ENCODE assay signal across 7 mouse cellular contexts in the genomic region with DNA sequence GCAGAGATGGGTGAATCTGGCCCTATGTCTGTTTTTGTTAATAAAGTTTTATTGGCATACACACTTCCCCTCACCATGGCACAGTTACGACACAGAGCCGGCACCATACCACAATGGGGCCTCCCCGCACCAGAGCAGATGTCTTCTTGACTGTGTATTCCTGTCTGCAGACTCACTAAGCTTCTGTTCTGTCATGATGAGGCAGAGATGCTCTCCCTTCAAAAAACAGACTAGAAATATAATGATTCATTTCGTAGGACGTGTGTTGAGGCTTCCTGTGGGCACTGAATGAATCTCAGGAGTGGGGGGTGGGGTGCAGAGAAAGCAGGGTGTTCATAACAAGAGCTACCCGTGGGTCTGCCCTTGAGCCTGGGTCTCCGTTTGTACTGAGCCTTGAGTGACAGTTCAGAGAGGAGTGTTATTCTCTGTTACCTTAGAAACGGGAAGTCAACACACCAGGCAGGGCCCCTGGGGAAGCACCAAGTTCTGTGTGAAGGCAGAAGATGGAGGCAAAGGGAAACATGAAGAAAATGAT. TPM values are rescaled to one million over a fixed set of nuclear protein-coding genes. Genes with fewer than 3 reads are reported as not detected.
DNase-seq lines count a peak whose midpoint lies in the region; ATAC-seq and TF ChIP-seq lines count a peak whose summit lies in the region.

No protein-coding gene starts in this region.

- H3K9ac ChIP-seq in forebrain, embryonic 13.5 days, result no peak overlapping the region
- H3K9ac ChIP-seq in limb, embryonic 14.5 days (ENCODE audit: low read depth, low read length, severe bottlenecking), result no peak overlapping the region

- no peak overlapping the region for H3K4me2 ChIP-seq in forebrain, embryonic 13.5 days
- no peak overlapping the region for H3K4me2 ChIP-seq in limb, embryonic 14.5 days (replicated peaks; ENCODE audit: low read depth, low read length, severe bottlenecking)

- no peak for TF ChIP-seq CTCF in lung, adult 2 months (IDR thresholded peaks at IDR 0.05; ENCODE audit: insufficient read depth, low read length)
- TF ChIP-seq CTCF in kidney, adult 2 months (conservative IDR thresholded peaks at IDR 0.05; ENCODE audit: insufficient read depth, insufficient read length, low read depth, low read length), result no peak

- H3K4me3 ChIP-seq in lung, adult 2 months (replicated peaks; ENCODE audit: extremely low read depth, low read depth, low read length), result no peak overlapping the region
- no peak overlapping the region for H3K4me3 ChIP-seq in forebrain, embryonic 13.5 days
- no peak overlapping the region for H3K4me3 ChIP-seq in limb, embryonic 14.5 days (replicated peaks; ENCODE audit: low read length)
- H3K4me3 ChIP-seq in kidney, adult 2 months (ENCODE audit: insufficient read depth, low read depth, low read length), result no peak overlapping the region

- WGBS in lung, adult 2 months, result 46% methylated on average over 8 of the region's 8 CpGs
- WGBS in forebrain, embryonic 13.5 days, result 37% methylated on average over 8 of the region's 8 CpGs
- WGBS in limb, embryonic 14.5 days, result 37% methylated on average over 8 of the region's 8 CpGs
- 56% methylated on average over 8 of the region's 8 CpGs for WGBS in kidney, adult 2 months

- H3K9me3 ChIP-seq in forebrain, embryonic 13.5 days (replicated peaks), result no peaks in the 10 kb centered on the region
- H3K9me3 ChIP-seq in limb, embryonic 14.5 days (ENCODE audit: control insufficient read depth, low read length), result no peaks in the 10 kb centered on the region

- H3K36me3 ChIP-seq in forebrain, embryonic 13.5 days (ENCODE audit: poor library complexity, severe bottlenecking), result no peaks in the 10 kb centered on the region
- no peaks in the 10 kb centered on the region for H3K36me3 ChIP-seq in limb, embryonic 14.5 days (ENCODE audit: control insufficient read depth, insufficient read depth, low read length)
- no peaks in the 10 kb centered on the region for H3K36me3 ChIP-seq in kidney, adult 2 months (ENCODE audit: control insufficient read depth, insufficient read depth, low read length)

- DNase-seq in lung, adult 18-20 months, result peak; percentile 30 to 42
- no peak for DNase-seq in lung, adult 2 months
- no peak for DNase-seq in limb, embryonic 14.5 days (ENCODE audit: low spot score)
- DNase-seq in c-Kit-positive CD71-positive TER-119-positive erythroid progenitor cells, embryonic 14.5 days (ENCODE audit: low spot score), result no peak
- no peak for DNase-seq in kidney, adult 2 months

- H3K4me1 ChIP-seq in lung, adult 2 months (ENCODE audit: control insufficient read depth, insufficient read depth, low read length), result no peaks in the 10 kb centered on the region
- peaks cover 40% of the 10 kb centered on the region for H3K4me1 ChIP-seq in forebrain, embryonic 13.5 days
- peaks cover 20% of the 10 kb centered on the region for H3K4me1 ChIP-seq in limb, embryonic 14.5 days (ENCODE audit: control insufficient read depth, insufficient read depth, low read length)
- H3K4me1 ChIP-seq in kidney, adult 2 months (ENCODE audit: control insufficient read depth, insufficient read depth, low read length), result peaks cover 27% of the 10 kb centered on the region; the same call in 1 of the 2 replicates

- no peaks in the 10 kb centered on the region for H3K27me3 ChIP-seq in forebrain, embryonic 13.5 days
- H3K27me3 ChIP-seq in limb, embryonic 14.5 days (ENCODE audit: control insufficient read depth, insufficient read depth, low read length), result no peaks in the 10 kb centered on the region
- H3K27me3 ChIP-seq in kidney, adult 2 months (replicated peaks; ENCODE audit: control insufficient read depth, insufficient read depth, low read length), result no peaks in the 10 kb centered on the region

- peak; percentile 58; the same call in 1 of the 2 replicates for ATAC-seq in forebrain, embryonic 13.5 days
- ATAC-seq in limb, embryonic 14.5 days (ENCODE audit: low FRiP score, low read depth), result peak; percentile 60; the same call in 1 of the 2 replicates
- peak; percentile 84 for ATAC-seq in monocyte, adult 5-6 weeks (replicated peaks; ENCODE audit: insufficient number of reproducible peaks, low FRiP score, low TSS enrichment, poor library complexity, severe bottlenecking)

- TF ChIP-seq POLR2A in lung, adult 2 months (IDR thresholded peaks at IDR 0.05; ENCODE audit: borderline replicate concordance, extremely low read depth, low read depth, low read length), result no peak
- TF ChIP-seq POLR2A in limb, embryonic 14.5 days (IDR thresholded peaks at IDR 0.05; ENCODE audit: borderline replicate concordance, extremely low read depth, insufficient read depth, insufficient read length), result no peak
- TF ChIP-seq POLR2A in kidney, adult 2 months (IDR thresholded peaks at IDR 0.05; ENCODE audit: low read depth, low read length), result no peak

- H3K27ac ChIP-seq in forebrain, embryonic 13.5 days, result peak overlapping the region; percentile 33
- no peak overlapping the region for H3K27ac ChIP-seq in limb, embryonic 14.5 days (replicated peaks; ENCODE audit: low read depth, low read length)
- no peak overlapping the region for H3K27ac ChIP-seq in kidney, adult 2 months (ENCODE audit: insufficient read depth, low read depth, low read length)

RNA-seq across cellular contexts. Expression of a gene that starts 48.0 kb away (rescaled TPM):
- polyA plus RNA-seq in lung, adult 2 months (2012; rRNA removed), result 1.7 and 2.7 TPM in 2 replicates
- polyA plus RNA-seq in forebrain, embryonic 13.5 days (2015; fragmentation: Nextera tagmentation; extraction: Ambion mirVana), result 2.4 and 2.5 TPM in 2 replicates
- 9.9 and 13.0 TPM in 2 replicates for polyA plus RNA-seq in limb, embryonic 14.5 days (2012; rRNA removed)
- polyA plus RNA-seq in limb, embryonic 14.5 days (2014; fragmentation: Nextera tagmentation; extraction: Ambion mirVana), result 4.2 and 4.8 TPM in 2 replicates
- total RNA-seq in monocyte, adult 5-6 weeks (2017), result 30.0 to 50.7 TPM (median 43.6 TPM) in 3 replicates
- polyA plus RNA-seq in kidney, adult 2 months (2012; rRNA removed), result 5.9 and 6.1 TPM in 2 replicates

Comparison
In these comparisons a context has a peak if more than half of its experiments do, and no peak if none do; other contexts are left out.
1. DNase-seq: peak in lung, adult 18-20 months (2 of 2); none in lung, adult 2 months (single experiment), limb, embryonic 14.5 days (single experiment), c-Kit-positive CD71-positive TER-119-positive erythroid progenitor cells, embryonic 14.5 days (single experiment) and kidney, adult 2 months (single experiment).
2. Peak in every context shown above with its lines, with median percentiles within 50 percentile points of each other: ATAC-seq.